Mouse (Mus musculus) NIH3T3 (cell line): ENCODE data around the gene Sorcs3.
A peak's percentile ranks its signal among the peaks of the same experiment; 100 is the strongest.

Experiments used
- DNase-seq: peaks from one replicate; pipeline ENCODE4 v3.0.0-alpha.2; 2012; ENCODE audit warnings: low read depth

The Sorcs3 gene

GRCm38 (mm10) chr19:48391551-48391950 lies 185.7 kb downstream of the Sorcs3 start:
- DNase-seq, result peak; percentile 36

DNA sequence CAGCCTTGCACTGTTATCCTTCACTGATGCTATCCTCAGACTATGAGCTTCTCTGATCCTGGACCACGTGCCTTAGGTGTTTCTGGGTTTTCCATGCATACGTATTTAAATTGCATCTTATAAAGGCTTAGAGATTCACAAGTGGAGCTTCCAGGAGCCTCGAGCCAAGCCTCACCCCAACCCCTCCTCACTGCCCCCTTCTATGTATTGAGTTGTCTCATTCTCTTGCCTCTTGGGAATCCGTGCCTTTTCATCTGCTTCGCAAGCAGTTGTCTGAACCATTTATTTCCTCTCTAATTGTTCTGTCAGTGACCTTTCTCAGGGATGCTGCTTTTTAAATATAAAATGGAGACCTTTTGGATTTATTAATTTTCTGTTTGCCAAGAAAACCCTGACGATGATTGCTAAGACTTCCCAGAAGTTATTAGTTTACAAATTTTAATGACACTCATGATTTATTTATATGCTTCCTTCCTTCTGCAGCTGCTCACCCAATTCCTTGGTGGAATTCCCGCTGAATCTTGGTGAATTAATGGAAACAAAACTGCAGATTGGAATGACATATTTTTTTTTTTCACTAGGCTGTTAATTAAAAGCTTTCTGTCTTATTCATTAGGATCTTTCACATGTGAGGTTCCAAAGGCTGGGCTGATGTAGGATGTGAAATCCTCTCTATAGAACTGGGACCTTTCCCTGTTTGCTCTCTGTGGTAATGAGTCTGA lies 199.1 kb downstream of the Sorcs3 start:
- no peak for DNase-seq

DNA sequence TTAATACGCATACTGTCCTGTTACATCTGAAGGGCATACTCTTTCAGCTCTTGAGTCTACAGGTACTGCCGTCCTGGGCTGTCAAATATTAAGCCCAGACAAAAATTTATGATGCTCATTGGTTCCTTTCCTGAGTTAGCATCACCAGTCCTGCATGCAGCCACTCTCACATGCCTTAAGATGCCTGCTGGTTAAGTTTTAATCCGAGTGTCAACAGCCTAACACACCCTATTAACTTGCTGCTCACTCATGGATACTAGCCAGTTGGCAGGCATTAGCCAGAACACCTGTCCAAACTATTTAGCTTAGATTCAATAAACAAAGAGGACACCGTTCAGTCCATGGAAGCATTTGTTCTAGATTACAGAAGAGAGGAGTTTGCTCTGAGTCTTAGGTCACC lies 202.4 kb downstream of the Sorcs3 start:
- no peak for DNase-seq

DNA sequence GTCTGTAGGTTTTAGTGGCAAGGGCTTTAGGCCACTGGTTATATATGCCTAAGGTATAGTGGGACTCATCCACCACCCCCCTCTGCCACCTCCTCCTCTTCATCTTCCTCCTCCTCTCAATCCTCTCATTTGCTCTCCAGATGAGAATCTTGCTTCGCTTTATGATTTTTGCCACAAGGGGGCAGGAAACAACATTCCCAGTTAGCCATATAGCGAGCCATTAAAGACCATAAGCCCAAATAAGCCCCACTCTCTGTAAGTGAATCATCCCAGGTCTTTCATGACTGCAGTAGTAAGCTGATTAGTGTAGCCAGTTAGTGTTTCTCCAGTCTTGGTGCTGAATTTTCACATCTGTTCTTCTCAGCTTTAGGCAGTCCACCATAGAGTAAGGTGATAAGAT lies 205.5 kb downstream of the Sorcs3 start:
- no peak for DNase-seq

DNA sequence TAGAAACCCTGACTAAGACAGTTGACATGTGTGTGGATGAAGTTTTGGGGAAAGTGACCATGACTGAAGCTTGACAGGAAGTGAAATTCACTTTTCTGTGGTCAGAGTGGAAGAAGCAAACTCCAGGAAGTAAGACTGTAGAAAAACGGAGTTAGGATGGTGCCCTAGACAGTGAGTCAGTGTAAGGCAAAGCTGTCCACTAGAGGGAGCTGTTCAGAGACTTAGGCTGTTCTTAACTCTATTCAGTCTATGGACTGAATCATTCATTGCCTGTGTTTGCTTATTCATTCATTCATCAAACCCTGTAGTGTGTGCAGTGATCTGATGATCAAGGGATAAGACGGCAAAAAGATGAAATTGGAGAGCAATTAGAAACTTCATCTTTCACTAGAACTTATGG lies 208.0 kb downstream of the Sorcs3 start:
- peak; percentile 64 for DNase-seq

GRCm38 (mm10) chr19:48418356-48418755 lies 212.5 kb downstream of the Sorcs3 start:
- DNase-seq, result no peak

DNA sequence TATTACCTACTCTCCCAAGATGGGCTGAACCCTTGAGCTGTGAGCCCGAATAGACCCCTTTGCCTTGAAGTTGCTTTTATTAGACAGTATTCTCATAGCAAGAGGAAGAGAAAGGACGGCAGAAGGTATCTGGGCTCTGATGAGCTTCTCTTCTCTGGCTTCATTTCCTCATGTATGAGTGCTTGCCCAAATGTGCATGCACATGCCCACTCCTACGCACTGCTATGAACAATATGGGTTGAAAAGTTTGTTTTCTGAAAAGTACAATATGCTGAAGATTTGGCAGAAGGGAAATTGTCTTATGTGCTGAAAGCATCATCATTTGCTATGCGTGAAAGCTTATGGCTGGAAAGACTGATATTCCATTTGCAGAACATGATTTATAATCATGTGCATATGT lies 223.4 kb downstream of the Sorcs3 start:
- no peak for DNase-seq

DNA sequence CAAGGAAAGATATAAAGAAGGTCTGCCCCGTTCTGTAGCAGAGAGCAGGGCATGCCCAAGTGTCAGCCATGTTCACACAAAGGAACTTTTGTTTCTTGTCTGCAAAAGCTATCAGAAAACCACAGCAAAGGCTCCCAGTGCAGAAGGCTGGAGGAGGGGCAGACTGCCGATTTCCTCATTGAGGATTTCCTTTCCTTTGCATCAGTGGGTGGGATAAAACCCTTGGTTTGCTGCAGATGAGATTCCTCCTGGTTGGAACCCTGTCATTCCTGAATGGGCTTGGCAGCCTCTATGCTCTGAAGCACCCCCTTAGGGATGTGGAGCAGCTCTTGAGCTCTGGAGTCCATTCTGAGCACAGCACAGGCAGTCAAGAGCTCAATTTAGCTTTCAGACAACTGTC lies 223.9 kb downstream of the Sorcs3 start:
- no peak for DNase-seq

GRCm38 (mm10) chr19:48430328-48430727 lies 224.5 kb downstream of the Sorcs3 start:
- no peak for DNase-seq

GRCm38 (mm10) chr19:48438450-48438849 lies 232.6 kb downstream of the Sorcs3 start:
- no peak for DNase-seq

GRCm38 (mm10) chr19:48461141-48461540 lies 255.3 kb downstream of the Sorcs3 start:
- DNase-seq, result no peak

- no peak for DNase-seq
Observed at GRCm38 (mm10) chr19:48462426-48462825, 256.6 kb downstream of the Sorcs3 start.

- no peak for DNase-seq
Observed at GRCm38 (mm10) chr19:48463494-48463893, 257.7 kb downstream of the Sorcs3 start.

GRCm38 (mm10) chr19:48467471-48467870 lies 261.6 kb downstream of the Sorcs3 start:
- no peak for DNase-seq

GRCm38 (mm10) chr19:48469791-48470410 lies 264.1 kb downstream of the Sorcs3 start:
- no peak for DNase-seq

- DNase-seq, result no peak
Observed at GRCm38 (mm10) chr19:48471927-48472326, 266.1 kb downstream of the Sorcs3 start.

- DNase-seq, result no peak
Observed at GRCm38 (mm10) chr19:48475784-48476410, 270.1 kb downstream of the Sorcs3 start.

DNA sequence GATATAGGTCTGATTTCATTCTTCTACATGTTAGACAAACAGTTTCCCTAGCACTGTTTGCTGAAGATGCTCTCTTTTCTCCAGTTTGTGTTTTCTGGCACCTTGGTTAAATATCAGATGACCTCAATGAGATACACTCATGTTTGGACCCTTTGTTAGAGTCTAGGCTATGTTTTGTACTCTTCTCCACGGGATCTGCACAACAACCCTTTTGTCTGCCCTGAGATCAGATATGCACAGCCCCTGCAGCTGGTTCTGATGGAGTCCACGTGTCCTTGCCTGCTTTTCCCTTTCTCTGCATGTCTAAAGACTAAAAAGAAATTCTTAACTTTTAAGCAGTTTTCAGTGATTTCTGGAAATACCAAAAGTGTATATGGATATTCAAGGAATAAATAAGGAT lies 273.0 kb downstream of the Sorcs3 start:
- DNase-seq, result no peak

DNA sequence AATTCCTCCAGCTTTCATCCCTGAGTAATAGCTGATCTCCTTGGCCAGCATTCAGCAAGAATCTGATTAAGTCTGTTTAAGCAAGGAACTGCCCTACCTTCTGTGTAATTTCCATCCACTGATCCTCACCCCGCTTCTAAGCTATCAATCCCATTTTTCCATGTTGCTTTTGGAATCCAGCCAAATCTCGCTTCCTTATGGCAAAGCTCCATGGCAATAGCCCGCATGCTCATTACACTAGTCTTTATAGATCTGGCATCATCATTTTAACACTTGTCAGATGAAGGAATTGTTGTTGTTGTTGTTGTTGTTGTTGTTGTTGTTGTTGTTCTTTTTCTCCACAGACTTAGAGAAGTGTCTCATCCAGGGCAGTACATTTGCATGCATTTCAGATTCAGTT lies 277.1 kb downstream of the Sorcs3 start:
- DNase-seq, result no peak

- DNase-seq, result no peak
Observed at GRCm38 (mm10) chr19:48491111-48491510, 285.3 kb downstream of the Sorcs3 start.

GRCm38 (mm10) chr19:48503896-48504620 lies 298.2 kb downstream of the Sorcs3 start:
- no peak for DNase-seq

DNA sequence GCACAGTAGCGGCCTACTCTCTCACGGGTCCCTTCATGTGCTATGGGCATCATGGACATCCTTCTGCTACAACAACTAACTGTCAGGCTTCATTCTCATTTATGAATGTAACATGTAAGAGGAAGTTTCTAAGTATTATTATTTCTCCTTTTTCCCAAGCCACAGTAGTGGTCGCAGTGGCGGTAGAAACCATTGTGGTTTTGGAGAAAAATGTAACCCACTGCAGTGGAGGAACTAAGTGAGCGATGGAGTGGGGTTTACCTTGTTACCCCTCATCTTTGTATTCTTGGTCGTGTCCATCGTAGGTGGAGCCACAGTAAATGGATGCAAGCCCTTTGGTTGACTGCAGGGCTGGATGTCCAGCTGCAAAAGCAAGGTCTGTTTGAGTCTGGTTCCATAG lies 318.0 kb downstream of the Sorcs3 start:
- DNase-seq, result no peak
